Mouse (Mus musculus) left cerebral cortex, adult 2 months (tissue): ENCODE measurements around the gene Lypd5. TPM values are rescaled to one million over a fixed set of nuclear protein-coding genes. Genes with fewer than 3 reads are reported as not detected.

Source experiments
- DNase-seq, 2 experiments: peaks; one replicate each; pipeline ENCODE4 v3.0.0; 2021 to 2022; ENCODE audit warnings: low spot score in 2 of 2, mixed read lengths in 1 of 2; ENCODE audit errors: extremely low spot score in 1 of 2
- H3K27ac ChIP-seq: fragments of 200-600 bp; 2 replicates; pipeline ENCODE4 v1.8.1; 2022
- H3K4me3 ChIP-seq: fragments of 200-600 bp; 2 replicates; pipeline ENCODE4 v1.8.1; 2022
- CTCF ChIP-seq: fragments of 200-600 bp; IDR thresholded peaks from 2 replicates; pipeline ENCODE4 v1.8.1; 2022; ENCODE audit warnings: antibody characterized with exemption, mild to moderate bottlenecking, moderate library complexity
- intact Hi-C: fragments of 180-260 bp; cut with DNase I; formaldehyde crosslinking; loops from one replicate; pipeline ENCODE4 v1.15.1; 2025
- total RNA-seq, 2 experiments: library from RNA; stranded (reverse); gene quantifications; 2 replicates each; pipeline ENCODE4 v1.2.3; 2021

Lypd5 gene
- total RNA-seq, 2 experiments from 2014 or later: not detected

DNA sequence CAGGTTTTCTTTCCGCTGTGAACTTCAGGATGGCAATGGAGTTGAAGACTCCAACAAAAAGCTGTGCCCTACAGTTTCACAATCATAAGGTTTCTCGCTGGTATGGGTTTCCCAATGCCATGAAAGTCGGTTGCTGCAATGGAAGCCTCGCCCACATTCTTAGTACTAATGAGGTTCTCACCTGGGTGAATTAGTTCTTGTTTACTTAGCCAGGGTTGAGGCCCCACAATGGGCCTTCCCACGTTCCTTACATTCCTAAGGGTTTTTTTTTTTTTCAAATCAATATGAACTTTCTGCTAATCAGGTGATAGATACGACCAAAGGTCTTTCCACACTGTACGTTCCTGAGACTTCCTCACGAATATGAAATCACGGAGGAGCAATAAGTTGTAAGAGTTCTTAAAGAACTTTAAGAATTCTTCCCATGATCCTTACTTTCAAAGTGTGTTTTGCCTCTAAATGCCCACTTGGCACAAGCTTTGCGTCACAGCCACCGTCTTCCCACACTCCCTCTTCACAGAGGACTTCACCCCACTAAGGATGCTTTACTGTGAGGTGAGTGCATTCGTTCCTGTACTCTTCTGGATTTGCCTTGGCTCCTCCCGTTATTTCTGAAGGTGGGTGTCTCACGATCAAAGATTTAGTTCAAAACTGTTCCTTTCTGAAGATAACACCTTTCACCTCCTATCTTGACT lies 21.6 kb upstream of the Lypd5 start:
- no peak for DNase-seq
- no peak for TF ChIP-seq CTCF
- Histone ChIP-seq H3K27ac (no peak overlapping the region), H3K4me3 (no peak overlapping the region)
- intact Hi-C loops: no loop called here

DNA sequence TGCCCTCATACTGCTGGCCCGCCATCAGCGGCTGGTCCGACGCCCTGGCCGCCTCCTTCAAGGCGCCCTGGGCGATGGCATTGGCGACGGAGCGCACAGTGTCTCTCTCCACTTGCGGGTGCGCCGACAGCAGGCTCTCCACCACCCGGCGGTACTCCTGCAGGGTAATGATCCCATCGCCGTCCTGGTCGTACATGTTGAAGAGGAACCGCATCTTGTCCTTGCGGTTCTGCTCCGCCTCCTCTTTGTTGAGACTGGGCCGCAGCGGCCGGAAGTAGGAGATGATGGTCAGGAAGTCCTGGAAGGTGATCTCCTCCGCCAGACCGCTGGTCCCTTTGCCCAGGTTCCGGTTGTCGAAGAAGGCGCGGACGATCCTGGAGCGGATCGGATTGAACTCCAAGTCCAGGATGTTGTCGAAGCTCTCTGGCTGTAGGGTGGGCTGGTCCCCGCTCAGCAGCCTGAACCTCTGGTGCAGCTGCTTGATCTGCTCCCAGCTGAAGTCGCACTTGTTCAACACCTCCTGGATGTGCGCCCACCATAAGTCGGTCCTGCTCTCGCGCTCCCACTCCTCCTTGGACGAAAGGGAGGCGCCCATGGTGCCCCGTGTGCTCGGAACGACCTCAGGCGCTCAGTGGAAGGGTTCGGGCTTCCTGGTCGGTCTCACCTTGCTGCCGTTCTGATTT lies 15.6 kb upstream of the Lypd5 start, which contains the start of gene Tescl:
TSS of gene Tescl (minus strand) at position 633 of the 683 bp plus-strand sequence.
- no peak for TF ChIP-seq CTCF
- Histone ChIP-seq H3K4me3 (peak within 1 kb of the TSS; percentile 13; the same call in 1 of the 2 replicates), H3K27ac (no peak within 1 kb of the TSS)
- DNase-seq: no peak
- intact Hi-C loops: no loop called here

DNA sequence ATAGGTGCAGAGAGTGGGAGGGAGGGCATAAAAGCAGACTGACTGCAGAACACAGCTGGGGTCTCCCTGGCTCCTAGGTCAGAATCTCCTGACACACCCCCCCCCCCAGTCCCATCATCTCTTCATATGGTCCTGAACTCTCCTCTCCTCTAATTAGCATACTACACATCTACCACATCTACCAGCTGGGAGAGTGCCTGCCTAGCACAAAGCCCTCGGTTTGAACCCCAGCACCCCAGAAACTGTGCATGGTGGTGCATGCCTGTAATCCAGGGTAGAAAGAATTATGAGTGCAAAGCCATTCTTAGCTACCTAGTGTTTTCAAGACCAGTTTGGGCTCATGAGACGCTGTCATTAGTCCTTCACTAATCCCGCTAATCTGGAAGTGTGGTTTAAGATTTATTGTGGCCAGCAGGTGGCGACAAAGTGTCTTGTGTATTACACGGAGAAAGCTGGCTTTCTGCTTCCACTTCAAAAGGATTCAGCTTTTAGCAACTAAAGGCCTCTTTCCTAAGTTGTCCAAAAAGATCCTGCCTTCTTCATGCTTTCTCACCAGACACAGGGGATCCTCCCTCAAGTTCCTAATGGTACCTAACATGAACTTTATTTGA lies 13.2 kb upstream of the Lypd5 start:
- H3K27ac ChIP-seq: no peak overlapping the region
- no peak overlapping the region for H3K4me3 ChIP-seq
- intact Hi-C loops: loop anchor here (1.0 kb wide), 2 partner anchors 49 to 71 kb away; no protein-coding TSS in a partner anchor
- DNase-seq: peak; percentile 68 to 71
- peak; percentile 73 for TF ChIP-seq CTCF

DNA sequence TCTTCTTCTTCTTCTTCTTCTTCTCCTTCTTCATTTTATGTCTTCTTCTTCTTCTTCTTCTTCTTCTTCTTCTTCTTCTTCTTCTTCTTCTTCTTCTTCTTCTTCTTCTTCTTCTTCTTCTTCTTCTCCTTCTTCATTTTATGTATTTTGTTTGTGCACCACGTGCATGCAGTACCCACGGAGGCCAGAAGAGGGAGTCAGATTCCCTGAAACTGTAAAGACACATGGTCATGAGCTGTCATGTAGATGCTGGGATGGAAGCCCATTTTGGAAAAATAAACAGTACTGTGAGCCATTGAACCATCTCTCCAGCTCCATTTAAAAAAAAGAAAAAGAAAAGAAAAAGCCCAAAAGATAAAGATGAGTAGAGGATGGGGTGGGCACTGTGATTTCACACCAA lies 10.8 kb upstream of the Lypd5 start:
- intact Hi-C loops: no loop called here
- Histone ChIP-seq H3K27ac (no peak overlapping the region), H3K4me3 (no peak overlapping the region)
- no peak for DNase-seq
- peak; percentile 9; the same call in 1 of the 2 replicates for TF ChIP-seq CTCF

DNA sequence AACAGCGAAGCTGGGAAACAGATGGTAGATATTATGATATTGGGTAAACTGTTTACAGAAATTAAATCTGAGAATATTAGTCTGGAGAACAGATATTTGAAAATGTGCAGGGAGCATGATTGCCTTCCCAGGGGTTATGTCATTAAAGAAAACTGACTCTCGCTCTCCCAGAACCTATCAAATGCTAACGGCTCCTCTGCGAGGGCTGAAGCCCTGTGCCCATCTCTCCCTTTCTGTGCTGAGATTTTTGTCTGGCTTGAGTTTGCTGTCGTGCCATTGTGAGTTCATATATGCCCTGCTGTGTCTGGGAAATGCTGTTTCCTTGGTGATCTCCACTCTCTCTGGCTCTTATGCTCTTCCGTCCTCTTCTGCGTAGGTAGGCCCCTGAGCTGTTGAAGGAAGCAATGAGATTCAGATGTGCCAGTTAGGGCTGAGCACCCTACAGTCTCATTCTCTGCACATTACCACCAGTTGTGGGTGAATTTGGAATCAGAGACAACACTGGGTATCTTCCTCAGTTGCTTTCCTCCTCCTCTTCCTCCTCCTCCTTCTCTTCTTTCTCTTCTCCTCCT lies 5.2 kb upstream of the Lypd5 start:
- H3K4me3 ChIP-seq: no peak overlapping the region
- intact Hi-C loops: no loop called here
- no peak overlapping the region for H3K27ac ChIP-seq
- no peak for DNase-seq
- no peak for TF ChIP-seq CTCF

DNA sequence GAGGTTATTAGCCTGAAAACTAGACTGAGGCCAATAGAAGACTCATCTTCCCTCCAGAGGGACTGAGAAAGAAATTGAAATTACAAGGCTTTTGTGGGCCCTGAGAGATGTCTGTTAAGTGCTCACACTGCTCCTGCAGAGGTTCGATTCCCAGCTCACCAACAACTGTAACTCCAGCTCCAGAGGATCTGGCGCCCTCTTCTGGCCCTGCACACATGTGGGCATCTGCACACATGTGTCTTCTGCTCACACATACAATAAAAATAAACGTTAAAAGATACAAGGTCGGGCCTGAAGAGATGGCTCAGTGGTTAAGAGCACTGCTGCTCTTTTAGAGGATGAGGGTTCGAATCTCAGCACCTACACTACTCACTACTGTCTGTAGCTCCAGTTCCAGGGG lies 2.6 kb upstream of the Lypd5 start:
- no peak; the same call in 1 of the 2 replicates for TF ChIP-seq CTCF
- Histone ChIP-seq H3K27ac (no peak overlapping the region), H3K4me3 (no peak overlapping the region)
- intact Hi-C loops: no loop called here
- DNase-seq: no peak

DNA sequence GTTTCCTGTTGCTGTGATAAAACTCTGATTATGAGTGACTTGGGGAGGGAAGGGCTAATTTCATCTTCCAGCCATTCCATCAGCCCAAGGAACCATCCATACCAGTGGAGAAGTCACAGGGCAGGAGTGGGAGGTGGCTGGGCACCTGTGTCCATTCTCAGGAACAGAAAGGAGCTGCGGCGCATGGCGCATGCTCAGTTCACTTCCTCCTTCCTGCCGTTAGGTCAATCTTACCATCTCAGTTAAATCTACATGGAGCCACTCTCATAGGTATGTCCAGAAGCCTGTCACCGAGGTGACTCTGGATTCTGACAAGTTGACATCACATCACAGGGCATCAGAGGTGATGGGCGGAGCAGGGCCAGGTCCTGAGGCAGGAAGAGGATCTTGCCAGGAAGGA lies 6.7 kb downstream of the Lypd5 start:
- intact Hi-C loops: no loop called here
- Histone ChIP-seq H3K4me3 (no peak overlapping the region), H3K27ac (no peak overlapping the region)
- TF ChIP-seq CTCF: no peak
- no peak for DNase-seq

DNA sequence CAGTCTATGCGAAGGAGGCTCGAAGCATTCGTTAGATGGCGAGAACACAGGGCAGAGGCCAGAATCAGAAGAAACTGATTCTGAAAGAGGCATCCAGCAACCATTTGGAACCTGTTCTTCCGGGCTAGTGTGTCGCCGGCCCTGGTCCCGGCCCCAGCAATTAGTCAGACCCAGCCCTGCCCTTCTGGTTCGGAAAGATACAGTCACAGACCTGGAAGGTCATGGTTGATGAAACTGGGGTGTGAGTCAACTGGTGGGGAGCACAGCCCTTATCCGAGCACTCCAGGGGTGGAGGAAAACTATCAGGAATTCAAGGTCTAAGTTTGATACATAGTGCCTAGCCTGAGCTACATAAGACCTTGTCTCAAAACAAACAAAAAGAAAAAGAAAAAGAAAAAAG lies 7.1 kb downstream of the Lypd5 start:
- Histone ChIP-seq H3K27ac (no peak overlapping the region), H3K4me3 (no peak overlapping the region)
- intact Hi-C loops: no loop called here

DNA sequence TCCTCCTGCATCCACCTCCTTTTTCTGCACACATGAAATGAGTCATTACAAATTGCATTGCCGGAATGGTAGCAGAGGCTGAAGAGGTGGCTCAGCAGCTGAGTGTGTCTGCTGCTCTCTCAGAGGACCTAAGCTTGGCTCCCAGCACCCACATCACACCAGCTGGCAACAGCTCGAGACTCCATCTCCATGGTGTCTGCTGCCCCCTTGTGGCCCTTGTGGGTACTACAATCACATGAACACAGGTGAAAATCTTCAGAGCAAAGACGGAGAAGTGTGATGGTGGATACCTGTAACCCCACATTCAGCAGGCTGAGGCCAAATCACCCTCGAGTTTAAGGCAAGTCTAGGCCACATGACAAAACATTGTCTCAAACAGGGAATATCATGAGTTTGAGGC lies 8.9 kb downstream of the Lypd5 start:
- DNase-seq: no peak
- no peak overlapping the region for H3K4me3 ChIP-seq
- no peak overlapping the region for H3K27ac ChIP-seq
- intact Hi-C loops: no loop called here
- peak; percentile 38 for TF ChIP-seq CTCF

More for the DNA sequence above, 7.1 kb downstream of the Lypd5 start:
- TF ChIP-seq CTCF: no peak
- no peak for DNase-seq

DNA sequence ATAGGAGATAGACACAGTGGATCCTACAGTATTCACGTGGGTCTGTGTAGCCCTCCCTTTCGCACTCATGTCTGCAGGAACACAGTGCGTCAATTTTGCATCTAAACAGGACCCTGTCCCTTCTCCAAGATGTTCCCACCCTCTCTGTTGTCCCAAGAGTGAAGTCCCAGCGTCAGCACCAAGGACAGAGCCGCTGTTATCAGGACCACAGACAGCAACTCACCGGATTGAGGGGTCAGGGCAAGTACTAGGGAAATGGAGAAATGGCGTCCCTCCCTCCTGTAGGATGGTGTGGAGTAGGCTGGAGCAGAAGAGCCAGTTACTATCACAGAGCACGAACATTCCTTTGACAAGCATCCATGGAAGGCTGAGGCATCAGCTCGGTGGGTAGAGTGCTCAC lies 10.3 kb downstream of the Lypd5 start:
- H3K4me3 ChIP-seq: no peak overlapping the region
- no peak for TF ChIP-seq CTCF
- H3K27ac ChIP-seq: no peak overlapping the region
- DNase-seq: no peak
- intact Hi-C loops: no loop called here

DNA sequence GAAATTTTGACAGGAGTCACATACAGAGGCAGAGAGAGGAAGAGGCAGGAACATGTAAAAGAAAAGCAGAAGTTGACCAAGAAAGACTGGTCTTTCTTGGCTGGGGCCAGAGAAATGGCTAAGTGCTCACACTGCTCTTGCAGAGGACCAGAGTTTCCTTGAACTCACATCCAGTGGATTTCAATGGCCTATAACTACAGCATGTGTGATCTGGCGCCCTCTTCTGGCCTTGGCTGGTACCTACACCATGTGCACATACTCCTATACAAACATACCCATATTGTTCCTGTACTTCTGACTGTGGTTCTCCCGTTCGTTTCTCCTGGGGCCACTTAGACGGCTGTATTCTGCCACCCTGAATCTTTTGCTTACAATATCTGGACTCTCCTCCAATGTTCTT lies 12.0 kb downstream of the Lypd5 start:
- TF ChIP-seq CTCF: no peak; the same call in 1 of the 2 replicates
- no peak overlapping the region for H3K27ac ChIP-seq
- no peak for DNase-seq
- H3K4me3 ChIP-seq: no peak overlapping the region
- intact Hi-C loops: no loop called here

DNA sequence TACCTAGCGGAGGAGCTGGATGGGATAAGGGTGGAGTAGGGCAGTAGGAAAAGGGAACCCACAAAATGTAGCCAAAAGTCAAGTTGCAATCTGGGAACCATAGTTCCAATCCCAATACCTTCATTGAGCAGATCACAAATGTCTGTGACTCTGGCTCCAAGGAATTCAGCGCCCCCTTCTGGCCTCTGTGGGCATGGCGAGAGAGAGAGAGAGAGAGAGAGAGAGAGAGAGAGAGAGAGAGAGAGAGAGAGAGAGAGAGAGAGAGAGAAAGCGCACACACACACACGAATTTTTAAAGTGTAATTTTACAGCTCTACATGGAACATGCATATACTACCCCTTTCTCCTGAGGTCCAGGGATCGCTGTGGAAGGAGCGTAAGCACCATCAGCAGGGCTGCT lies 14.2 kb downstream of the Lypd5 start:
- Histone ChIP-seq H3K27ac (no peak overlapping the region), H3K4me3 (no peak overlapping the region)
- TF ChIP-seq CTCF: peak; percentile 42
- intact Hi-C loops: no loop called here
- peak in 1 of 2 experiments; percentile 52 for DNase-seq
